Mouse (Mus musculus): ENCODE measurements around the gene Itga1. TPM values are rescaled to one million over a fixed set of nuclear protein-coding genes. Genes with fewer than 3 reads are reported as not detected.

Gene Itga1
- polyA plus RNA-seq (2015; fragmentation: Nextera tagmentation; extraction: Ambion mirVana) = 23.0 and 26.8 TPM in 2 replicates

- ATAC-seq (replicated peaks; ENCODE audit: low FRiP score) = peak; percentile 93
- Histone ChIP-seq H3K4me1 (peaks cover 32% of the 10 kb centered on the region), H3K27ac (peak within 1 kb of the TSS; percentile 90), H3K4me2 (peak within 1 kb of the TSS; percentile 73), H3K9me3 (replicated peaks) (no peaks in the 10 kb centered on the region; the same call in 1 of the 2 replicates), H3K4me3 (replicated peaks) (peak within 1 kb of the TSS; percentile 59), H3K36me3 (no peaks in the 10 kb centered on the region), H3K27me3 (no peaks in the 10 kb centered on the region), H3K9ac (peak within 1 kb of the TSS; percentile 71)
- WGBS = under 1% methylated on average over 39 of the region's 39 CpGs
These were observed at the start of gene Itga1, which contains the start of gene Gm49395 for GRCm38 (mm10) chr13:115101355-115102191. TSS of gene Itga1 (minus strand) at chr13:115101964. TSS of gene Gm49395 (minus strand) at chr13:115101921.

- H3K9ac ChIP-seq = no peak overlapping the region
- H3K4me1 ChIP-seq = no peaks in the 10 kb centered on the region
- H3K4me2 ChIP-seq = no peak overlapping the region
- 82% methylated on average over 1 of the region's 1 CpGs for WGBS
- no peaks in the 10 kb centered on the region for H3K9me3 ChIP-seq (replicated peaks)
- no peaks in the 10 kb centered on the region for H3K27me3 ChIP-seq
- H3K36me3 ChIP-seq = no peaks in the 10 kb centered on the region
- ATAC-seq (replicated peaks; ENCODE audit: low FRiP score) = no peak
- H3K27ac ChIP-seq = no peak overlapping the region
- no peak overlapping the region for H3K4me3 ChIP-seq (replicated peaks)
These were observed 48.8 kb upstream of the Itga1 start for GRCm38 (mm10) chr13:115150602-115151001.

- no peak for ATAC-seq (replicated peaks; ENCODE audit: low FRiP score)
- H3K36me3 ChIP-seq = no peaks in the 10 kb centered on the region
- H3K9ac ChIP-seq = no peak overlapping the region
- H3K4me3 ChIP-seq (replicated peaks) = no peak overlapping the region
- no peaks in the 10 kb centered on the region for H3K4me1 ChIP-seq
- 85% methylated on average over 6 of the region's 6 CpGs for WGBS
- no peak overlapping the region for H3K4me2 ChIP-seq
- H3K9me3 ChIP-seq (replicated peaks) = no peaks in the 10 kb centered on the region
- no peaks in the 10 kb centered on the region for H3K27me3 ChIP-seq
- no peak overlapping the region for H3K27ac ChIP-seq
These were observed 48.1 kb upstream of the Itga1 start for GRCm38 (mm10) chr13:115149849-115150248.

GRCm38 (mm10) chr13:115143575-115143974, 41.8 kb upstream of the Itga1 start:
- Histone ChIP-seq H3K27me3 (no peaks in the 10 kb centered on the region), H3K9ac (no peak overlapping the region), H3K27ac (no peak overlapping the region), H3K4me1 (no peaks in the 10 kb centered on the region), H3K9me3 (replicated peaks) (no peaks in the 10 kb centered on the region), H3K4me2 (no peak overlapping the region), H3K4me3 (replicated peaks) (no peak overlapping the region), H3K36me3 (no peaks in the 10 kb centered on the region)
- 0 out of 2 replicates have a peak, but pooled peaks have one; percentile 29 for ATAC-seq (replicated peaks; ENCODE audit: low FRiP score)
- 76% methylated on average over 2 of the region's 2 CpGs for WGBS

- Histone ChIP-seq H3K27me3 (no peaks in the 10 kb centered on the region), H3K9me3 (replicated peaks) (no peaks in the 10 kb centered on the region), H3K9ac (no peak overlapping the region), H3K4me1 (no peaks in the 10 kb centered on the region), H3K4me3 (replicated peaks) (no peak overlapping the region), H3K36me3 (no peaks in the 10 kb centered on the region), H3K4me2 (no peak overlapping the region), H3K27ac (no peak overlapping the region)
- WGBS = 86% methylated on average over 3 of the region's 3 CpGs
- no peak for ATAC-seq (replicated peaks; ENCODE audit: low FRiP score)
These were observed 40.3 kb upstream of the Itga1 start for GRCm38 (mm10) chr13:115142066-115142465.

GRCm38 (mm10) chr13:115138513-115138912, 36.7 kb upstream of the Itga1 start:
- Histone ChIP-seq H3K27ac (no peak overlapping the region), H3K9me3 (replicated peaks) (no peaks in the 10 kb centered on the region), H3K27me3 (no peaks in the 10 kb centered on the region), H3K4me3 (replicated peaks) (no peak overlapping the region), H3K36me3 (no peaks in the 10 kb centered on the region), H3K4me2 (no peak overlapping the region), H3K9ac (no peak overlapping the region), H3K4me1 (no peaks in the 10 kb centered on the region)
- WGBS = 91% methylated on average over 7 of the region's 7 CpGs
- ATAC-seq (replicated peaks; ENCODE audit: low FRiP score) = no peak

- Histone ChIP-seq H3K27me3 (no peaks in the 10 kb centered on the region), H3K9me3 (replicated peaks) (no peaks in the 10 kb centered on the region), H3K4me1 (0 out of 2 replicates have a peak, but pooled peaks cover 2% of the 10 kb centered on the region), H3K4me3 (replicated peaks) (no peak overlapping the region), H3K9ac (no peak overlapping the region), H3K4me2 (no peak overlapping the region), H3K36me3 (no peaks in the 10 kb centered on the region), H3K27ac (no peak overlapping the region)
- no peak for ATAC-seq (replicated peaks; ENCODE audit: low FRiP score)
- 77% methylated on average over 3 of the region's 3 CpGs for WGBS
These were observed 35.0 kb upstream of the Itga1 start for GRCm38 (mm10) chr13:115136761-115137160.

- Histone ChIP-seq H3K36me3 (no peaks in the 10 kb centered on the region), H3K4me2 (peak overlapping the region; percentile 26; the same call in 1 of the 2 replicates), H3K27me3 (no peaks in the 10 kb centered on the region), H3K4me3 (replicated peaks) (no peak overlapping the region), H3K9ac (no peak overlapping the region), H3K4me1 (0 out of 2 replicates have a peak, but pooled peaks cover 2% of the 10 kb centered on the region), H3K9me3 (replicated peaks) (no peaks in the 10 kb centered on the region), H3K27ac (peak overlapping the region; percentile 72)
- ATAC-seq (replicated peaks; ENCODE audit: low FRiP score) = peak; percentile 92
- 8% methylated on average over 5 of the region's 5 CpGs for WGBS
These were observed 30.7 kb upstream of the Itga1 start for GRCm38 (mm10) chr13:115132435-115132834.

GRCm38 (mm10) chr13:115131381-115131780, 29.6 kb upstream of the Itga1 start:
- Histone ChIP-seq H3K9me3 (replicated peaks) (no peaks in the 10 kb centered on the region), H3K4me1 (0 out of 2 replicates have a peak, but pooled peaks cover 2% of the 10 kb centered on the region), H3K27ac (no peak overlapping the region), H3K36me3 (no peaks in the 10 kb centered on the region), H3K9ac (no peak overlapping the region), H3K27me3 (no peaks in the 10 kb centered on the region), H3K4me3 (replicated peaks) (no peak overlapping the region), H3K4me2 (no peak overlapping the region)
- WGBS = 71% methylated on average over 3 of the region's 3 CpGs
- no peak for ATAC-seq (replicated peaks; ENCODE audit: low FRiP score)

- H3K27me3 ChIP-seq = no peaks in the 10 kb centered on the region
- 0 out of 2 replicates have a peak, but pooled peaks cover 2% of the 10 kb centered on the region for H3K4me1 ChIP-seq
- H3K9ac ChIP-seq = no peak overlapping the region
- H3K4me2 ChIP-seq = no peak overlapping the region
- no peaks in the 10 kb centered on the region for H3K9me3 ChIP-seq (replicated peaks)
- WGBS = 82% methylated on average over 2 of the region's 2 CpGs
- H3K4me3 ChIP-seq (replicated peaks) = no peak overlapping the region
- H3K36me3 ChIP-seq = no peaks in the 10 kb centered on the region
- no peak overlapping the region for H3K27ac ChIP-seq
- ATAC-seq (replicated peaks; ENCODE audit: low FRiP score) = no peak
These were observed 28.3 kb upstream of the Itga1 start for GRCm38 (mm10) chr13:115130035-115130434.

GRCm38 (mm10) chr13:115127826-115128225, 26.1 kb upstream of the Itga1 start:
- Histone ChIP-seq H3K9me3 (replicated peaks) (no peaks in the 10 kb centered on the region), H3K27me3 (no peaks in the 10 kb centered on the region), H3K27ac (no peak overlapping the region), H3K4me1 (0 out of 2 replicates have a peak, but pooled peaks cover 2% of the 10 kb centered on the region), H3K4me3 (replicated peaks) (no peak overlapping the region), H3K4me2 (no peak overlapping the region), H3K9ac (no peak overlapping the region), H3K36me3 (no peaks in the 10 kb centered on the region)
- 88% methylated on average over 1 of the region's 1 CpGs for WGBS
- no peak for ATAC-seq (replicated peaks; ENCODE audit: low FRiP score)

GRCm38 (mm10) chr13:115126534-115126933, 24.8 kb upstream of the Itga1 start:
- no peak for ATAC-seq (replicated peaks; ENCODE audit: low FRiP score)
- Histone ChIP-seq H3K9me3 (replicated peaks) (no peaks in the 10 kb centered on the region), H3K27me3 (no peaks in the 10 kb centered on the region), H3K9ac (no peak overlapping the region), H3K27ac (no peak overlapping the region), H3K4me3 (replicated peaks) (no peak overlapping the region), H3K36me3 (no peaks in the 10 kb centered on the region), H3K4me1 (no peaks in the 10 kb centered on the region), H3K4me2 (no peak overlapping the region)
- WGBS = 94% methylated on average over 2 of the region's 2 CpGs
